Mouse (Mus musculus) lung, embryonic 14.5 days (tissue): ENCODE data around the gene Tmc1. TPM values are rescaled to one million over a fixed set of nuclear protein-coding genes. Genes with fewer than 3 reads are reported as not detected.

ENCODE experiments used
- ATAC-seq: fragments of 200-750 bp; cut with Nextera tagmentation; 2 replicates; pipeline ENCODE4 v1.8.0; 2017; ENCODE audit warnings: mild to moderate bottlenecking, moderate TSS enrichment, moderate library complexity; ENCODE audit not compliant: insufficient read depth
- DNase-seq: peaks from one replicate; pipeline ENCODE4 v3.0.0-alpha.2; 2015
- H3K27ac ChIP-seq: fragments of 300-500 bp; sonication (generic); 2 replicates; pipeline ENCODE4 v1.5.1; 2014; ENCODE audit warnings: low read depth, mild to moderate bottlenecking, moderate library complexity
- H3K27me3 ChIP-seq: fragments of 300-500 bp; sonication (generic); 2 replicates; pipeline ENCODE4 v1.6.1; 2014; ENCODE audit warnings: low read length, control low read depth; ENCODE audit not compliant: insufficient read depth
- H3K36me3 ChIP-seq: fragments of 300-500 bp; sonication (generic); 2 replicates; pipeline ENCODE4 v1.6.1; 2014; ENCODE audit warnings: control low read depth; ENCODE audit not compliant: insufficient read depth
- H3K4me1 ChIP-seq: fragments of 300-500 bp; sonication (generic); 2 replicates; pipeline ENCODE4 v1.6.1; 2014; ENCODE audit warnings: antibody characterized with exemption, control low read depth; ENCODE audit not compliant: insufficient read depth
- H3K4me2 ChIP-seq: fragments of 300-500 bp; sonication (generic); 2 replicates; pipeline ENCODE4 v1.6.1; 2014; ENCODE audit warnings: mild to moderate bottlenecking
- H3K4me3 ChIP-seq: fragments of 300-500 bp; sonication (generic); 2 replicates; pipeline ENCODE4 v1.5.1; 2014; ENCODE audit warnings: low read depth, low read length
- H3K9ac ChIP-seq: fragments of 300-500 bp; sonication (generic); 2 replicates; pipeline ENCODE4 v1.6.1; 2014
- H3K9me3 ChIP-seq: fragments of 300-500 bp; sonication (generic); 2 replicates; pipeline ENCODE4 v1.6.1; 2016; ENCODE audit warnings: low read depth, low read length, control low read depth
- CTCF ChIP-seq: IDR thresholded peaks from 2 replicates; pipeline ENCODE4 v1.5.1; 2016; ENCODE audit warnings: antibody characterized with exemption, low read depth
- WGBS: fragments of 180-500 bp; shearing (Covaris S2); extraction: QIAGEN DNeasy Blood & Tissue Kit; methylation state at CpG from one replicate; pipeline ENCODE4 v1.1.7; 2014; 5-methylcytosine and 5-hydroxymethylcytosine counted together
- polyA plus RNA-seq: library from polyadenylated mRNA; unstranded; fragments of >200 nt; fragmentation: Nextera tagmentation; extraction: Ambion mirVana; gene quantifications from 2 replicates; pipeline ENCODE4 v1.2.1, GENCODE M21; 2014

Gene Tmc1
- polyA plus RNA-seq, 1 experiment from 2014 or later: 0.04 TPM

- DNase-seq (no peak), ATAC-seq (no peak)
- WGBS: 73% methylated on average over 1 of the region's 1 CpGs
- Histone ChIP-seq H3K9me3 (no peaks in the 10 kb centered on the region), H3K4me3 (no peak overlapping the region), H3K4me1 (no peaks in the 10 kb centered on the region), H3K36me3 (no peaks in the 10 kb centered on the region), H3K27ac (no peak overlapping the region), H3K27me3 (no peaks in the 10 kb centered on the region), H3K9ac (no peak overlapping the region), H3K4me2 (no peak overlapping the region)
- TF ChIP-seq CTCF: no peak
These were observed 93.7 kb downstream of the Tmc1 start for GRCm38 (mm10) chr19:20860270-20860669.

DNA sequence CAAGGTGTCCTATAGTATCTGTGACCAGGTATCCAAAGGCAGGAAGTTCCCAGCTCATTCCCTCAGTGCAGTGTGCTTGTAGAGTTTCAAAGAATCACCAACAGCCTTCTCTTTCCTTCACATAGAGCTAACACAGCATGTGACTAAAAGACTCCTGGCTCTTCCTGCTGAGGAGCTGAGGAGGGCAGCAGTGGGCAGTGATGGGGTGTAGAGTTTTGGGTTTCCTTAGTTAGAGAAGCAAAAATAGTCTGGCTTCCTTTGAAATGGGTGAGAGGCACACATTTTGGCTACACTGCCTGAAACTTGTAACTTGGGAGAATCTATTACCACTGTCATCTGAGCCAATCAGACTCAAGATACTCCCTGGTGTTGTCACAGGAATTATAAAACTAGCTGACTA, 96.2 kb downstream of the Tmc1 start:
- no peak for DNase-seq
- Histone ChIP-seq H3K9ac (no peak overlapping the region), H3K4me2 (no peak overlapping the region), H3K9me3 (no peaks in the 10 kb centered on the region), H3K27me3 (no peaks in the 10 kb centered on the region), H3K27ac (no peak overlapping the region), H3K4me1 (no peaks in the 10 kb centered on the region), H3K4me3 (no peak overlapping the region), H3K36me3 (no peaks in the 10 kb centered on the region)
- TF ChIP-seq CTCF: no peak
- no peak for ATAC-seq

- ATAC-seq (no peak), DNase-seq (peak; percentile 56)
- H3K27me3 ChIP-seq: no peaks in the 10 kb centered on the region
- TF ChIP-seq CTCF: 0 out of 2 replicates have a peak, but pooled peaks have one; percentile 32
- no peaks in the 10 kb centered on the region for H3K36me3 ChIP-seq
- H3K4me2 ChIP-seq: no peak overlapping the region
- H3K9me3 ChIP-seq: no peaks in the 10 kb centered on the region
- 72% methylated on average over 5 of the region's 5 CpGs for WGBS
- H3K27ac ChIP-seq: no peak overlapping the region
- H3K4me3 ChIP-seq: no peak overlapping the region
- no peaks in the 10 kb centered on the region for H3K4me1 ChIP-seq
- H3K9ac ChIP-seq: no peak overlapping the region
These were observed 105.1 kb downstream of the Tmc1 start for GRCm38 (mm10) chr19:20848906-20849305.

GRCm38 (mm10) chr19:20847476-20848073, 106.4 kb downstream of the Tmc1 start:
- DNase-seq (no peak), ATAC-seq (no peak)
- 70% methylated on average over 3 of the region's 3 CpGs for WGBS
- TF ChIP-seq CTCF: no peak
- no peaks in the 10 kb centered on the region for H3K36me3 ChIP-seq
- H3K9ac ChIP-seq: no peak overlapping the region
- H3K27me3 ChIP-seq: no peaks in the 10 kb centered on the region
- H3K9me3 ChIP-seq: no peaks in the 10 kb centered on the region
- H3K4me2 ChIP-seq: no peak overlapping the region
- H3K4me3 ChIP-seq: no peak overlapping the region
- H3K4me1 ChIP-seq: no peaks in the 10 kb centered on the region
- no peak overlapping the region for H3K27ac ChIP-seq

DNA sequence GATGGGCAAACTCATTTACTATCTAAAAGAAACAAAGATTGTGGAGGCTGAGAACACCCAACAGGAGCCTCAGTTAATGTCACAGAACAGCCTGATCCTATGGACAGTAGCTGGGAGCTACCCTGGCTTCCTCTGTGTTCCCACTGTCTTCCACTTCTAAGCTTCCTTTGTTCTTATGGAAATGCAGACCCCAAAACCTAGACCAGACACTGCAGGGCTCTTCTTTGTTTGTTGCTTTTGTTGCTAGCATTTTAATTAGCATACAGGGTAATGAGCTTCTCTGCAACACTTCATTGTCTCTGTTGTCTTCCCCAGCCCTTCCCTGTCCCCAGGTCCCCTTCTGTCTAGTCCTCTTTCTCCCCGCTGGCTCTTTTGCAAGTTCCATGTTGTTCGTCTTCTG, 116.6 kb downstream of the Tmc1 start:
- H3K4me2 ChIP-seq: no peak overlapping the region
- H3K27ac ChIP-seq: no peak overlapping the region
- ATAC-seq: no peak
- WGBS: 86% methylated on average over 2 of the region's 2 CpGs
- TF ChIP-seq CTCF: no peak
- no peak overlapping the region for H3K4me3 ChIP-seq
- no peak for DNase-seq
- H3K9ac ChIP-seq: no peak overlapping the region
- H3K9me3 ChIP-seq: no peaks in the 10 kb centered on the region
- H3K27me3 ChIP-seq: no peaks in the 10 kb centered on the region
- H3K4me1 ChIP-seq: no peaks in the 10 kb centered on the region
- H3K36me3 ChIP-seq: no peaks in the 10 kb centered on the region

GRCm38 (mm10) chr19:20836055-20836845, 117.8 kb downstream of the Tmc1 start:
- H3K27ac ChIP-seq: no peak overlapping the region
- 58% methylated on average over 9 of the region's 9 CpGs for WGBS
- no peaks in the 10 kb centered on the region for H3K27me3 ChIP-seq
- no peaks in the 10 kb centered on the region for H3K36me3 ChIP-seq
- no peak for TF ChIP-seq CTCF
- no peaks in the 10 kb centered on the region for H3K9me3 ChIP-seq
- H3K9ac ChIP-seq: no peak overlapping the region
- H3K4me1 ChIP-seq: no peaks in the 10 kb centered on the region
- no peak overlapping the region for H3K4me3 ChIP-seq
- peak; percentile 78 for ATAC-seq
- H3K4me2 ChIP-seq: no peak overlapping the region
- DNase-seq: peak; percentile 61

GRCm38 (mm10) chr19:20834895-20835294, 119.1 kb downstream of the Tmc1 start:
- Histone ChIP-seq H3K9me3 (no peaks in the 10 kb centered on the region), H3K27ac (no peak overlapping the region), H3K4me2 (no peak overlapping the region), H3K36me3 (no peaks in the 10 kb centered on the region), H3K27me3 (no peaks in the 10 kb centered on the region), H3K4me1 (no peaks in the 10 kb centered on the region), H3K4me3 (no peak overlapping the region), H3K9ac (no peak overlapping the region)
- DNase-seq: peak; percentile 26
- ATAC-seq: no peak
- TF ChIP-seq CTCF: no peak
- 55% methylated on average over 1 of the region's 1 CpGs for WGBS
